Mouse (Mus musculus) ES-Bruce4 (cell line): ENCODE data around the gene Cacna2d2.

ENCODE experiments used
- CTCF ChIP-seq: IDR thresholded peaks from one replicate; pipeline ENCODE4 v1.8.1; 2011; ENCODE audit warnings: low read depth, low read length
- EP300 ChIP-seq: IDR thresholded peaks from 2 replicates; pipeline ENCODE4 v1.6.1; 2011; ENCODE audit warnings: low read depth, low read length; ENCODE audit not compliant: insufficient read depth

GRCm38 (mm10) chr9:107490625-107491024 lies 91.2 kb downstream of the Cacna2d2 start:
- TF ChIP-seq CTCF (no peak), EP300 (no peak)
